Mouse (Mus musculus) C2C12 (cell line): ENCODE measurements around the gene Magea1. TPM values are rescaled to one million over a fixed set of nuclear protein-coding genes. Genes with fewer than 3 reads are reported as not detected.
"Not testable (repeated sequence)": the region's sequence is repeated elsewhere in the genome, so short reads cannot be mapped to it uniquely, and the experiment has no call there.

ENCODE experiments used
- H3K27me3 ChIP-seq: one replicate; pipeline ENCODE4 v1.6.1; 2011; ENCODE audit not compliant: control insufficient read depth, insufficient read depth, insufficient read length
- H3K36me3 ChIP-seq: one replicate; pipeline ENCODE4 v1.6.1; 2011; ENCODE audit not compliant: control insufficient read depth, insufficient read depth
- H3K4me3 ChIP-seq: one replicate; pipeline ENCODE4 v1.5.1; 2011; ENCODE audit warnings: mild to moderate bottlenecking, control low read depth; ENCODE audit not compliant: poor library complexity, insufficient read depth, severe bottlenecking
- H3K79me2 ChIP-seq: one replicate; pipeline ENCODE4 v1.6.1; 2011; ENCODE audit not compliant: control insufficient read depth, insufficient read depth
- H3K79me3 ChIP-seq: one replicate; pipeline ENCODE4 v1.6.1; 2011; ENCODE audit warnings: low read depth, control low read depth
- H3ac ChIP-seq: one replicate; pipeline ENCODE3; 2011; ENCODE audit warnings: low read depth; ENCODE audit not compliant: control insufficient read depth, insufficient read length
- CEBPB ChIP-seq: IDR thresholded peaks from one replicate; pipeline ENCODE4 v1.6.1; 2011; ENCODE audit warnings: low read depth, mild to moderate bottlenecking, control low read depth, moderate library complexity
- CTCF ChIP-seq: IDR thresholded peaks from one replicate; pipeline ENCODE4 v1.5.1; 2011; ENCODE audit not compliant: control insufficient read depth, insufficient read depth, insufficient read length
- FOSL1 ChIP-seq: IDR thresholded peaks from one replicate; pipeline ENCODE4 v1.8.0; 2011; ENCODE audit warnings: mild to moderate bottlenecking, low read length; ENCODE audit not compliant: poor library complexity, insufficient read depth, severe bottlenecking
- MAX ChIP-seq: IDR thresholded peaks from one replicate; pipeline ENCODE4 v1.6.1; 2011; ENCODE audit warnings: mild to moderate bottlenecking, control low read depth
- MYOD1 ChIP-seq: IDR thresholded peaks from one replicate; pipeline ENCODE4 v1.6.1; 2011; ENCODE audit warnings: low read depth; ENCODE audit not compliant: control insufficient read depth, insufficient read length
- MYOG ChIP-seq: IDR thresholded peaks from one replicate; pipeline ENCODE4 v1.6.1; 2011; ENCODE audit not compliant: control insufficient read depth, insufficient read length; ENCODE audit errors: extremely low read depth
- USF1 ChIP-seq: IDR thresholded peaks from one replicate; pipeline ENCODE4 v1.6.1; 2011; ENCODE audit warnings: low read depth, mild to moderate bottlenecking, control low read depth, moderate library complexity
- long read RNA-seq, 2 experiments: library from polyadenylated mRNA; unstranded; transcript quantifications; one replicate each; pipeline ENCODE4 v2.0.0; 2019 to 2020
- polyA plus RNA-seq: library from polyadenylated mRNA; unstranded; fragments of >200 nt; fragmentation: generic; extraction: Trizol; gene quantifications from one replicate; pipeline ENCODE4 v1.2.1, GENCODE M21; 2012; ENCODE audit warnings: missing spikeins

Magea1 gene
- polyA plus RNA-seq, result not detected
- long read RNA-seq, experiment 1, result 0 reads
- long read RNA-seq, experiment 2, result 0 reads

DNA sequence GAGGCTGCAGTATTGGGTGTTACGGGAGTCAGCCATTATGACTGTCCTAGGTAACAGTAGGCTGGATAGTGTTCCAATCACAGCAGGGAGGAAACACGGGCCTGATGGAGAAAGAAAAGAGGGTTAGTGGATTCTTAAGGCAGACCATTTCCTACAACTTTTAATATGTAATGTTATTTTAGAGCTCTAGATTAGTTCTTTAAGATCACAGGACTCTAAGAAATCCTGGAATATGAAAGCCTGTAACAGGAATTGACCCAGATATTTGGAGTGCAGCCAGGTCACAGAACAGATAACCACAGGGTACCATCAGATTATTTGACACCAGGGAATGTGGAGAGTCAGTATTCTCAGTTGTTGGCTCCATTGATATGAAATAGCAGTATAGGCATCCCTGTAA is at the start of gene Magea1:
TSS of gene Magea1 (minus strand) at position 101 of the 400 bp plus-strand sequence.
- H3K36me3 ChIP-seq, H3K79me2 ChIP-seq, H3K27me3 ChIP-seq, H3ac ChIP-seq, H3K4me3 ChIP-seq, H3K79me3 ChIP-seq: not testable (repeated sequence)

DNA sequence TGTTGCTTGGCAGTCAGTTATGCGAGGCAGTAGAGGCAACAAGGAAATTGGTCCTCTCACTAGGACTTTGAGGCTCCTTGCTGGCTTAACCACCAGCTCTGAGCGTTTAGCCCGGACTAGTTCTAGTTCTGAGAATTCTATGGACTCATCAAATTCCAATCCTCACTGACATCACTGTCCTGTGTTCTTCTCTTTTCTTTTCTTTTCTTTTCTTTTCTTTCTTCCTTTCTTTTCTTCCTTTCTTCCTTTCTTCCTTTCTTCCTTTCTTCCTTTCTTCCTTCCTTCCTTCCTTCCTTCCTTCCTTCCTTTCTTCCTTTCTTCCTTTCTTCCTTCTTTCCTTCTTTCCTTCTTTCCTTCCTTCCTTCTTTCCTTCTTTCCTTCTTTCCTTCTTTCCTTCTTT is 38.7 kb upstream of the Magea1 start, which contains the start of gene Cldn34b2:
TSS of gene Cldn34b2 (minus strand) at position 101 of the 400 bp plus-strand sequence.
- not testable (repeated sequence) for H3ac ChIP-seq, H3K36me3 ChIP-seq, H3K27me3 ChIP-seq, H3K4me3 ChIP-seq, H3K79me2 ChIP-seq, H3K79me3 ChIP-seq

DNA sequence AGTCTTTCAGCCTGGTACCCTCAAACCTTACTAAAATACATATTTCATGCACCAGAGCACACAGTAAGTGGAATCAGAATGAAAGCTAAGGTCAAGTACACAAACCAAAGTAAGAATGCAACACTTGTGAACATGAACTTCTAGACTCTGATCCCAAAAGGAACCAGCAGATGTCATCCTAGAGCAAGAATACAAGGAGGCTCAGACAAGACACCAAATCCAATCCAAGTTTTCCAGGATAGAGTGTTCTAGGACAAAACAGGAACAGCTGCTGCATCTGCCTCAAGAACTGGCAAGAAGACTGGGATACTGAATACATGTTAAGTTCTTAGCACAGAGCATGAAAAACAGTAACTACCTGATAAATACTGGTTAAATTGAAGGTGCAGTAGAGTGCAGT is 8.4 kb upstream of the Magea1 start:
- no peak overlapping the region for H3ac ChIP-seq
- no peaks in the 10 kb centered on the region for H3K79me2 ChIP-seq
- H3K79me3 ChIP-seq, result no peaks in the 10 kb centered on the region
- H3K36me3 ChIP-seq, result no peaks in the 10 kb centered on the region
- no peak overlapping the region for H3K4me3 ChIP-seq
- H3K27me3 ChIP-seq, result no peaks in the 10 kb centered on the region
- no peak for TF ChIP-seq USF1
- no peak for TF ChIP-seq FOSL1
- no peak for TF ChIP-seq MYOD1
- no peak for TF ChIP-seq MYOG
- no peak for TF ChIP-seq MAX
- no peak for TF ChIP-seq CEBPB
- TF ChIP-seq CTCF, result no peak

DNA sequence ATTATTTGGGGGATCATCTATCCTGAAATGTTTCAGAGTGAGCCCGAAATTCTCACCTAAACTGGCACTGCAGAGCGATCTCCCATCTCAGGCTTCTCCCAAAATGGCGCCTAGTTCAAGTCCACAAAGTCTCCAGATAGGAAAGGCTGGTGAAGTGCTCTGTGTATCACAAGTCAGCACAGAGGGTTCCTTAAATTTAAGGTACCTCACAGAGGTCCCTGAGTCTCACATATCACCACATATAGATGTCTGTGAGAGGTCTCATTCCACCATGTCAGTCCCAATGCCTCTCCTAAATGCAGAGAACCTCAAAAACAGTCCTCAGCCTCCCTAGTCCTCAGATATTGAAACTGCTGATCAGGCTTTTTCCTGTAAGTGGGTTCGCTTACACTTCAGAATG is 4.0 kb upstream of the Magea1 start, which contains the start of gene Magea2:
TSS of gene Magea2 (minus strand) at position 101 of the 400 bp plus-strand sequence.
- H3K27me3 ChIP-seq, H3ac ChIP-seq, H3K36me3 ChIP-seq, H3K4me3 ChIP-seq, H3K79me3 ChIP-seq, H3K79me2 ChIP-seq: not testable (repeated sequence)

DNA sequence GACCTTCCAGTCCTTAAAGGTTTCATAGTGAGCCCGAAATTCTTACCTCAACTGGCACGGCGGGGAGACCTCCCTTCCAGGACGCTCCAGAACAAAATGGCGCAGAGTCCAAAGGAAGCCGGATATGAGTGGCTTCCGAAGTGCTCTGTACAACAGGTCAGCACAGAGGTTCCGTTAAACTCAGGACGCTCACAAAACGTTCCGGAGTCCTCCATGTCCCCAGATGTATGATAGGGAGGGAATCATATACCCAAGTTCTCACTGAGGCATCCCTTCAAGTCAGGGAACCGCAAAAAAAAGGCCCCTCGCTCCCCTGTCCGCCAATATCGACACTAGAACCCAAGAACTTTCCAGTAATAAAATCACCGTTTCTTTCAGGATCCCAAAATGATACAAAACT is 26.5 kb downstream of the Magea1 start, which contains the start of gene Magea5:
TSS of gene Magea5 (minus strand) at position 101 of the 400 bp plus-strand sequence.
- H3K36me3 ChIP-seq, H3K79me2 ChIP-seq, H3K79me3 ChIP-seq, H3ac ChIP-seq, H3K4me3 ChIP-seq, H3K27me3 ChIP-seq: not testable (repeated sequence)

Other genes starting within 250 kb of the Magea1 start
- gene Cldn34b1, start 199.5 kb downstream of the Magea1 start, polyA plus RNA-seq, result not detected
- 0.04 TPM for gene Magea6, start 153.8 kb downstream of the Magea1 start, polyA plus RNA-seq
- 0.18 TPM for gene Magea3, start 140.3 kb downstream of the Magea1 start, polyA plus RNA-seq
- 0.74 TPM for gene Magea8, start 93.9 kb downstream of the Magea1 start, polyA plus RNA-seq
- gene Magea5, start 26.6 kb downstream of the Magea1 start, polyA plus RNA-seq, result 0.49 TPM
- 0.20 TPM for gene Magea2, start 3.9 kb upstream of the Magea1 start, polyA plus RNA-seq
- gene Cldn34b2, start 38.6 kb upstream of the Magea1 start, polyA plus RNA-seq, result not detected
- 122 TPM for gene Sat1, start 126.7 kb upstream of the Magea1 start, polyA plus RNA-seq
- gene Acot9, start 172.7 kb upstream of the Magea1 start, polyA plus RNA-seq, result 61.1 TPM